Mouse (Mus musculus): ENCODE measurements around the gene Cdk2ap2. TPM values are rescaled to one million over a fixed set of nuclear protein-coding genes. Genes with fewer than 3 reads are reported as not detected.
"Not testable (repeated sequence)": the region's sequence is repeated elsewhere in the genome, so short reads cannot be mapped to it uniquely, and the experiment has no call there.

Cdk2ap2 gene
- total and polyA plus RNA-seq, 3 experiments = 25.4 to 60.2 (median 40.9) TPM

DNA sequence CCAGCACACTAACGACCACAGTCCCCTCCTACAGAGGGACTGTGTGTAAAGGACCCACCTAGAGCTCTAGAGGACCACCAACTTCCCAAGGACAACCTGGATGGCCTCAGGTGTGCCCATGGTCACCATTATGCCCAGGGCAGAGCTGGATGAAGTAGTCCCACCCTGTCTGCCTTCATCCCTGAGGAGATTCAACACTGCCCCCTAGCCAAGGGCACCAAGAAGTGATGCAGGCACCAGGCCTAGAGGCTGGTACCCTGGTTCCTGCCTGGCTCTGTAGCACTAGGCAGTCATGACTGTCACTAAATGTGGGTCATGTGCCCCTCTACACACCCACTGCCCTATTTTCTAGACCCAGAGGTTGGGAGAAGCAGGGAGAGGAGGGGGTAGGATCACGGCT, 34.8 kb downstream of the Cdk2ap2 start:
- peaks cover 62% of the 10 kb centered on the region for H3K36me3 ChIP-seq (replicated peaks)
- TF ChIP-seq POLR2AphosphoS5 (IDR thresholded peaks at IDR 0.05; ENCODE audit: insufficient replicate concordance, low read depth, low read length) (no peak), CTCF (IDR thresholded peaks at IDR 0.05; ENCODE audit: low read depth, low read length) (no peak), TAL1 (conservative IDR thresholded peaks at IDR 0.05; ENCODE audit: low read depth, low read length) (no peak), GATA1 (IDR thresholded peaks at IDR 0.05; ENCODE audit: borderline replicate concordance, low read length) (no peak), GATA2 (IDR thresholded peaks at IDR 0.05; ENCODE audit: borderline replicate concordance, low read depth, low read length) (no peak)

DNA sequence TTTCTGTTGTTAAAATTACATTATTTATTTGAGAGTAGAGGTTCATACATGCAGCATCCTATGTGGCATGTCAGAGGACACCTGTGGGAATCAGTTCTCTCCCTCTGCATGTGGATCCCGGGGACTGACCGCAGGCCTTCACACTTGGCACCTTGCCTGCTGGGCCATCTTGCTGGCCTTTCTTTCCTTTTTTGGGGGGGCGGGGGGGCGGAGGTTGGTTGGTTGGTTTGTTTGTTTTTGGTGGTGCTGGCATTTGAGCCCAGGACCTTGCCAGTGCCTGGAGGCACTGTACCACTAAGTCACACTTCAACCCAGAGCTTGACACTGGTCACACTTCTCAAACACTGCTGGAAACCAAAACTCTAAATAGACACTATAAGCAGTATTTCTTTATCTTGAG, 37.4 kb downstream of the Cdk2ap2 start:
- H3K4me3 ChIP-seq (ENCODE audit: low read depth, low read length) = no peak overlapping the region
- DNase-seq (ENCODE audit: low spot score) (no peak), ATAC-seq (ENCODE audit: extremely low read depth, insufficient number of reproducible peaks, low FRiP score, poor library complexity, severe bottlenecking) (no peak)
- peaks cover 16% of the 10 kb centered on the region for H3K27me3 ChIP-seq (ENCODE audit: insufficient read depth, low read length)
- peaks cover 21% of the 10 kb centered on the region for H3K4me1 ChIP-seq (ENCODE audit: insufficient read depth, low read depth, low read length)
- TF ChIP-seq POLR2AphosphoS5 (IDR thresholded peaks at IDR 0.05; ENCODE audit: insufficient replicate concordance, low read depth, low read length) (no peak), TAL1 (conservative IDR thresholded peaks at IDR 0.05; ENCODE audit: low read depth, low read length) (no peak), CTCF (IDR thresholded peaks at IDR 0.05; ENCODE audit: low read depth, low read length) (no peak), GATA1 (IDR thresholded peaks at IDR 0.05; ENCODE audit: borderline replicate concordance, low read length) (no peak), GATA2 (IDR thresholded peaks at IDR 0.05; ENCODE audit: borderline replicate concordance, low read depth, low read length) (no peak)
- no peaks in the 10 kb centered on the region for H3K9me3 ChIP-seq (replicated peaks)
- H3K36me3 ChIP-seq (replicated peaks) = peaks cover 40% of the 10 kb centered on the region

More for the DNA sequence above, 34.8 kb downstream of the Cdk2ap2 start:
- Histone ChIP-seq H3K27me3 (ENCODE audit: insufficient read depth, low read length) (no peaks in the 10 kb centered on the region), H3K4me3 (ENCODE audit: low read depth, low read length) (no peak overlapping the region), H3K4me1 (ENCODE audit: insufficient read depth, low read depth, low read length) (peaks cover 28% of the 10 kb centered on the region), H3K9me3 (replicated peaks) (no peaks in the 10 kb centered on the region)
- ATAC-seq (ENCODE audit: extremely low read depth, insufficient number of reproducible peaks, low FRiP score, poor library complexity, severe bottlenecking) (no peak), DNase-seq (ENCODE audit: low spot score) (no peak)

- not testable (repeated sequence) for H3K4me3 ChIP-seq (ENCODE audit: low read depth, low read length); ATAC-seq (ENCODE audit: extremely low read depth, insufficient number of reproducible peaks, low FRiP score, poor library complexity, severe bottlenecking); DNase-seq (ENCODE audit: low spot score); H3K9me3 ChIP-seq (replicated peaks)
- Histone ChIP-seq H3K4me1 (ENCODE audit: insufficient read depth, low read depth, low read length) (peaks cover 21% of the 10 kb centered on the region), H3K36me3 (replicated peaks) (peaks cover 29% of the 10 kb centered on the region), H3K27me3 (ENCODE audit: insufficient read depth, low read length) (peaks cover 27% of the 10 kb centered on the region)
Measured at GRCm38 (mm10) chr19:4135229-4135962, 38.4 kb downstream of the Cdk2ap2 start.

GRCm38 (mm10) chr19:4135963-4136345, 39.0 kb downstream of the Cdk2ap2 start:
- Histone ChIP-seq H3K36me3 (replicated peaks) (peaks cover 24% of the 10 kb centered on the region), H3K27me3 (ENCODE audit: insufficient read depth, low read length) (peaks cover 32% of the 10 kb centered on the region), H3K4me1 (ENCODE audit: insufficient read depth, low read depth, low read length) (peaks cover 16% of the 10 kb centered on the region)
- not testable (repeated sequence) for DNase-seq (ENCODE audit: low spot score); H3K9me3 ChIP-seq (replicated peaks); ATAC-seq (ENCODE audit: extremely low read depth, insufficient number of reproducible peaks, low FRiP score, poor library complexity, severe bottlenecking); H3K4me3 ChIP-seq (ENCODE audit: low read depth, low read length)

DNA sequence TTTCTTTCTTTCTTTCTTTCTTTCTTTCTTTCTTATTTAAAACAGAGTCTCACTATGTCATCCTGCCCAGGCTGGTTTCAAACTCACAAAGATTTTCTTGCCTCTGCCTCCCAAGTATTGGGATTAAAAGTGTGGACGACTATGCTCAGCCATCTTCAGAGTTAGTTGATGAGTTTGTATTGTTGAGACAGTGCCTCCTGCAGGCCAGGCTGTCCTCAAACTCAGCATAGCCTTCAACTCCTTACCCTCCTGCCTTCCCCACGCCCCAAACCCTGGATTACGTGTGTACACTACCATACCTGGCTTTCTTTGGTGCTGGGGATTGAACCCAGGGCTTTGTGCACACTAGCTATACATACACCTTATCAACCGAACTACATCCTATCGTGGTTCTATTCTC, 39.5 kb downstream of the Cdk2ap2 start:
- ATAC-seq (ENCODE audit: extremely low read depth, insufficient number of reproducible peaks, low FRiP score, poor library complexity, severe bottlenecking) = no peak
- H3K9me3 ChIP-seq (replicated peaks) = no peaks in the 10 kb centered on the region

DNA sequence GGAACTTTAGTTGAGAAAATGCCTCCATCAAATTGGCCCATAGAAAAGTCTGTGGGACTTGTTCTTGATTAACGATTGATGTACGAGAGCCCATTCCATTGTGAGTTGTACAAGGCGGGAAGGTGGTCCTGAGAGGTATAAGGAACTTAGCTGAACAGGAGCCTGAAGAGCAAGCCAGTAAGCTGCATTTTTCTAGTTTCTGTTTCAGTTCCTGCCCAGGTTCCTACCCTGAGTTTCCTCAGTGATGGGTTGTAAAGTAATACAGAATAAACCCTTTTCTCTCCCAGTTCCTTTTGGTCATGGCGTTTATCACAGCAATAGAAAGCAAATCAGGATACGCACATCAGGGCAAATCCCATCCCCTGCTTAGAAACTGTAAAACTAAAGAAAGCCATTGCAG, 40.9 kb downstream of the Cdk2ap2 start:
- no peak for TF ChIP-seq POLR2AphosphoS5 (IDR thresholded peaks at IDR 0.05; ENCODE audit: insufficient replicate concordance, low read depth, low read length)
- TF ChIP-seq GATA2 (IDR thresholded peaks at IDR 0.05; ENCODE audit: borderline replicate concordance, low read depth, low read length) = no peak
- no peak for TF ChIP-seq TAL1 (conservative IDR thresholded peaks at IDR 0.05; ENCODE audit: low read depth, low read length)
- H3K9me3 ChIP-seq (replicated peaks) = no peaks in the 10 kb centered on the region
- peaks cover 45% of the 10 kb centered on the region for H3K27me3 ChIP-seq (ENCODE audit: insufficient read depth, low read length)
- ATAC-seq (ENCODE audit: extremely low read depth, insufficient number of reproducible peaks, low FRiP score, poor library complexity, severe bottlenecking) (no peak), DNase-seq (ENCODE audit: low spot score) (no peak)
- H3K4me3 ChIP-seq (ENCODE audit: low read depth, low read length) = no peak overlapping the region
- H3K36me3 ChIP-seq (replicated peaks) = peaks cover 4% of the 10 kb centered on the region
- H3K4me1 ChIP-seq (ENCODE audit: insufficient read depth, low read depth, low read length) = peaks cover 16% of the 10 kb centered on the region

More for the DNA sequence above, 39.5 kb downstream of the Cdk2ap2 start:
- H3K36me3 ChIP-seq (replicated peaks) = peaks cover 19% of the 10 kb centered on the region
- H3K4me1 ChIP-seq (ENCODE audit: insufficient read depth, low read depth, low read length) = peaks cover 11% of the 10 kb centered on the region
- H3K27me3 ChIP-seq (ENCODE audit: insufficient read depth, low read length) = peaks cover 36% of the 10 kb centered on the region
- no peak for DNase-seq (ENCODE audit: low spot score)
- TF ChIP-seq TAL1 (conservative IDR thresholded peaks at IDR 0.05; ENCODE audit: low read depth, low read length) = no peak
- TF ChIP-seq CTCF (IDR thresholded peaks at IDR 0.05; ENCODE audit: low read depth, low read length) = no peak
- TF ChIP-seq GATA2 (IDR thresholded peaks at IDR 0.05; ENCODE audit: borderline replicate concordance, low read depth, low read length) = no peak
- TF ChIP-seq GATA1 (IDR thresholded peaks at IDR 0.05; ENCODE audit: borderline replicate concordance, low read length) = no peak
- no peak for TF ChIP-seq POLR2AphosphoS5 (IDR thresholded peaks at IDR 0.05; ENCODE audit: insufficient replicate concordance, low read depth, low read length)
- no peak overlapping the region for H3K4me3 ChIP-seq (ENCODE audit: low read depth, low read length)

DNA sequence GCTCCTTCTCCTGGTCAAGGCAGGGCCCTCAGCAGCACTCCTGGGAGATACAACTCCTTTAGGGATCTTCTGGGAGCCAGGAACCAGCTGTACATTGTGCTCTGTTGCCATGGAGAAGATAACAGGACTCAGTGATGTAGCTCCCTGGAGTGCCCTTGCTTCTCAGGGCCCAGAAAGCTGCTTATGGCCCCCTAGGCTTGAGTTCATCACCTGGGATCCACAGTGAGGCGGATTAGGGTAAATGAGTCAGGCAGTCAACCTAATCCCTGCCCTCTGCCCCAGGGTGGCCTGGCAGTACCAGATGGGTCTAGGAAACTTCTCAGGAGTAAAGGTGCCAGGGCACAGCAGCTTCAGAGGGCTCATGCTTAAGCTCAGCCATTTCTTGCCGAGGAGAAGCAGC, 42.5 kb downstream of the Cdk2ap2 start, which contains the start of gene Gpr152:
Gpr152 (plus strand) TSS at position 342 of the 400 bp plus-strand sequence.
- Histone ChIP-seq H3K27me3 (ENCODE audit: insufficient read depth, low read length) (peaks cover 59% of the 10 kb centered on the region), H3K4me3 (ENCODE audit: low read depth, low read length) (no peak within 1 kb of the TSS), H3K9me3 (replicated peaks) (no peaks in the 10 kb centered on the region), H3K4me1 (ENCODE audit: insufficient read depth, low read depth, low read length) (peaks cover 16% of the 10 kb centered on the region), H3K36me3 (replicated peaks) (no peaks in the 10 kb centered on the region)
- TF ChIP-seq CTCF (IDR thresholded peaks at IDR 0.05; ENCODE audit: low read depth, low read length) (no peak), POLR2AphosphoS5 (IDR thresholded peaks at IDR 0.05; ENCODE audit: insufficient replicate concordance, low read depth, low read length) (no peak), GATA1 (IDR thresholded peaks at IDR 0.05; ENCODE audit: borderline replicate concordance, low read length) (no peak), GATA2 (IDR thresholded peaks at IDR 0.05; ENCODE audit: borderline replicate concordance, low read depth, low read length) (no peak), TAL1 (conservative IDR thresholded peaks at IDR 0.05; ENCODE audit: low read depth, low read length) (no peak)
- DNase-seq (ENCODE audit: low spot score) (no peak), ATAC-seq (ENCODE audit: extremely low read depth, insufficient number of reproducible peaks, low FRiP score, poor library complexity, severe bottlenecking) (no peak)
